Mouse (Mus musculus) liver, adult 2 months (tissue): ENCODE results near the gene Synm.

Experiments
- CTCF ChIP-seq: fragments of 200-500 bp; IDR thresholded peaks from 2 replicates; pipeline ENCODE4 v1.5.1; 2011; ENCODE audit warnings: low read depth, low read length, control low read depth
- POLR2A ChIP-seq: fragments of 200-500 bp; IDR thresholded peaks from 2 replicates; pipeline ENCODE4 v1.6.1; 2011; ENCODE audit warnings: low read length, control low read depth; ENCODE audit not compliant: insufficient read depth; ENCODE audit errors: extremely low read depth

DNA sequence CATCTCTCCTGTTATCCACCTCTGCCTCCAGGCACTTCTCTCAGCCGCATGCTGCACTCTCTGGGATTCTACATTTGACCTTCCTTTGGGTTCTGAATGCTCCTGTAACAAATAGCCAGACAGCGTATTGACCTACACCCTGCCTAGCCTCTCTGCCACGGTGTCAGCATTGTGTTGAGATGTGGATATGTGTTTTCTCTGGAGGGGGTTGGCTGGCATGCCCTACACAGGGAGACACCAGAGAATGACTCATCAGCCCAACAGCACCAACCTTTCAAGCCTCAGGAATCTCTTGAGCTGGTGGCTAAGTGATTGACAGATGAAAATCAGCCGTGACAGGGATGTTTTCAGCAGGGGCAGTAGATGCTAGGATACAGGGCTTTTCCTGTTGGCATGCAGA lies 41.5 kb upstream of the Synm start:
- TF ChIP-seq CTCF (no peak), POLR2A (no peak)
